Mouse (Mus musculus): ENCODE data around the gene Clec10a. TPM values are rescaled to one million over a fixed set of nuclear protein-coding genes. Genes with fewer than 3 reads are reported as not detected.
A peak's percentile ranks its signal among the peaks of the same experiment; 100 is the strongest.

Gene Clec10a
- polyA plus RNA-seq, 1 experiment: not detected

DNA sequence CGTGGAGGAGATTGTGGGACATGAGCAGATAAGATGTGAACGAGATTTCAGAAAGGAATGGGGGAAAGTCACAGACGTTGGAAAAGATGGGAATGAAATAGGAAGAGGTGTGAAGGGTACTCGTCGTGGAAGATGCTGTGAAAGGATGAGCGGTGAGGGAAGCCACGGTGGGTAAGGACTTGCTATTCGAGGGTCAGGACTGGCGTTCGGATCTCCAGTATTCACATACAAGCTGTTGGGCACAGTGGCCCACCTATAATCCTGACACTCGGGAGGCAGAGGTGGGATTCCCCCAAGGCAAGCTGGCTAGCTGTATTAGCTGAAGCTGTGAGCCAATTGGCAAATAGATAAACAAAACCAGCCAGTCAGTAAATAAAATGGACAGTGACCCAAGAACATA is 22.8 kb downstream of the Clec10a start:
- TF ChIP-seq POLR2A (IDR thresholded peaks at IDR 0.05; ENCODE audit: low read depth, low read length) (no peak), CTCF (IDR thresholded peaks at IDR 0.05; ENCODE audit: borderline replicate concordance, insufficient read depth, low read length) (no peak)

DNA sequence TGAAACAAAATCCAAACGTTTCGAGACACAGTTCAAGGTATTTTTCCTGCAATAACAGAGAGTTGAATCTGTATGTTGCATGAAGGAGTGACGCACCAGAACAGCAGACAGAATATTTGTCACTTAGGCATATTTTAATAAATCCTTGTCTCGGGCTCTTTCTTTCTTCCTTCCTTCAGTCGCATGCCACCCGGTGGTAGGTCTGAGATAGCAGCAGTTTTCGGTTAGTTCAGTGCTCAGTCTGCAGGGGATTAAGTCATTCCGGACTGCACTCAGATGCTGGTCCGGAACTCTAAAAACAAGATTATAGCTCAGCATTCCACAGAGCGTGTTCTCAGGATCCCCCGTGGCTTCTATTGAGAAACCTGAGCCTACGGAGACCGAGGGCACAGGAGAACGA is 23.4 kb downstream of the Clec10a start:
- Histone ChIP-seq H3K4me1 (ENCODE audit: control insufficient read depth, insufficient read depth, low read length) (no peaks in the 10 kb centered on the region), H3K27ac (ENCODE audit: insufficient read depth, low read length) (no peak overlapping the region), H3K4me3 (ENCODE audit: insufficient read depth, low read length) (no peak overlapping the region)
- TF ChIP-seq CTCF (IDR thresholded peaks at IDR 0.05; ENCODE audit: borderline replicate concordance, insufficient read depth, low read length) (no peak; the same call in 1 of the 2 replicates), POLR2A (IDR thresholded peaks at IDR 0.05; ENCODE audit: low read depth, low read length) (no peak)

More for the DNA sequence above, 22.8 kb downstream of the Clec10a start:
- Histone ChIP-seq H3K27ac (ENCODE audit: insufficient read depth, low read length) (no peak overlapping the region), H3K4me1 (ENCODE audit: control insufficient read depth, insufficient read depth, low read length) (no peaks in the 10 kb centered on the region), H3K4me3 (ENCODE audit: insufficient read depth, low read length) (no peak overlapping the region)

DNA sequence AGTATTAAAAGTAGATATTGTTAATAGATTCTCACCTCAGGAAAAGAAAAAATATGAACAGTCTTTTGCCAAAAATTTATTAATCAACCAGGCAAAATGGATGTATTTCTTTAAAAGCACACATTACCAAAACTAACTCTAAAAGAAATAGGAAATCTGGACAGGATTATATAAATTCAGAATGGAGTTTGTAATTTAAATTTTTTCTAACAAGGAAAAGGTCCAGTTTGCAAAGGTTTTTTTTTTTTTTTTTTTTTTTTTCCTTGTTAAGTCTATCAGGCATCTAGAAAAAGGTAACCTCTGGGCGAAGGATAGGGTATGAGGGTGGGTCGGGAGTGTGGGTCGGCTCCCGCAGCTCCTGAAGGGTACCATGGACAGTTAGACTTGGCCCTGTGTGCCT is 24.5 kb downstream of the Clec10a start:
- TF ChIP-seq CTCF (IDR thresholded peaks at IDR 0.05; ENCODE audit: borderline replicate concordance, insufficient read depth, low read length) (no peak), POLR2A (IDR thresholded peaks at IDR 0.05; ENCODE audit: low read depth, low read length) (no peak)
- Histone ChIP-seq H3K4me3 (ENCODE audit: insufficient read depth, low read length) (no peak overlapping the region), H3K27ac (ENCODE audit: insufficient read depth, low read length) (no peak overlapping the region), H3K4me1 (ENCODE audit: control insufficient read depth, insufficient read depth, low read length) (no peaks in the 10 kb centered on the region)

DNA sequence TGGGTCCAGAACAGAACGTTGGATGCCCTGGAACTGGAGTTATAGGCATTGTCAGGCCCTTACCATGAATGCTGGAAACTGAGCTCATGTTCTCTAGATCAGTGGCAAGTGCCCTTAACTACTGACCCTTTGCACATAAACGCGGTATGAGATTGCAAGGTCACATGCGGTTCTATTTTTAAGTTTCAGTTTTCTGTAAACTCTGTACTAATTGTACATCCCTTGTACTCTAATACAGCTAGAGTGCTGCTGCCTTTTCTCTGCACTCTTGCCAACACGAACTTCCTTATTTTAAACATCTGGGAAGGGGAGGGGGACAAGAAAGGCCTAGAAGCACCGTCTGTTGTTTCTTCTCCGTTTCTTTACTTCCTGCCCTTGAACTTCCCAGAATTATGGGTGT is 29.1 kb downstream of the Clec10a start:
- H3K4me3 ChIP-seq (ENCODE audit: insufficient read depth, low read length): no peak overlapping the region
- TF ChIP-seq CTCF (IDR thresholded peaks at IDR 0.05; ENCODE audit: borderline replicate concordance, insufficient read depth, low read length) (no peak), POLR2A (IDR thresholded peaks at IDR 0.05; ENCODE audit: low read depth, low read length) (no peak)
- no peak overlapping the region for H3K27ac ChIP-seq (ENCODE audit: insufficient read depth, low read length)
- 0 out of 2 replicates have a peak, but pooled peaks cover 3% of the 10 kb centered on the region for H3K4me1 ChIP-seq (ENCODE audit: control insufficient read depth, insufficient read depth, low read length)

DNA sequence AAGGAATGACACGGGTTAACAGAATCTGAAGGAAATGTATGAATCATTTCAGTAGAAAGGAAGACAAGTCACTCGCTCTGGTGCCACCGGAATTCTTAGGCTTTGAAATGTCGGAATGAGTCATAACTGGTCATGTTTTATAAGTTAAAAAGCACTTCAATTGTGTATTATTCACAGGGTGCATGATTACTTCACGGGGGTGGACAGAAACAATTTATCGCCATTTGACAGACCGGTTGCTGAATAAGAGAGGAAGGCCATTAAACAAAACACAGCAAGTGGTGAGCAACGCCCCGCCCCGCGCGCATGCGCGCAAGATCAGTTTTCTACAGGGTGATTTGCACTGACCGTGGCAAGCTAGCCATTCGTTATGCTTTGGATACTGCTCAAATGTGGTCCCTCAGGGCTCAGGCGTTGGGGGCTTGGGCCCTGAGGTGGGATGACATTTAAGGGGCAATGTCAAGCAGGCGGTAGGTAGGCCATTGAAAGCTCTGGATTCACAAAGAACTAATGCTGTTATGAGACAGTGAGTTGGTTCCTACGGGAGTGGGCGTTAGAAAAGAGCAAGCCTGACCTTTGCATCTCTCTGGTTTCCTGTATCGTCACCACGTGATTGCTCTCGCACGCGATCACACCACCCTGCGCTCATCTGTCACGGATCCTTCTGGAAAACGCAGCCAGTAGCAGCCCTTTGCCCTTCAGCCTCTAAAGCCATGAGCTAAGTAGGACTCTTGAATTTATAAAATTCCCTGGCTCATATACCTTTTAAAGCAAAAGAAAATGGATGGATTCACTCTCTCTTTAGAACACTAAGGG is 33.5 kb downstream of the Clec10a start:
- no peak for TF ChIP-seq CTCF (IDR thresholded peaks at IDR 0.05; ENCODE audit: borderline replicate concordance, insufficient read depth, low read length)
- TF ChIP-seq POLR2A (IDR thresholded peaks at IDR 0.05; ENCODE audit: low read depth, low read length): no peak
- Histone ChIP-seq H3K4me3 (ENCODE audit: insufficient read depth, low read length) (no peak overlapping the region), H3K4me1 (ENCODE audit: control insufficient read depth, insufficient read depth, low read length) (peaks cover 28% of the 10 kb centered on the region), H3K27ac (ENCODE audit: insufficient read depth, low read length) (peak overlapping the region; percentile 68)

DNA sequence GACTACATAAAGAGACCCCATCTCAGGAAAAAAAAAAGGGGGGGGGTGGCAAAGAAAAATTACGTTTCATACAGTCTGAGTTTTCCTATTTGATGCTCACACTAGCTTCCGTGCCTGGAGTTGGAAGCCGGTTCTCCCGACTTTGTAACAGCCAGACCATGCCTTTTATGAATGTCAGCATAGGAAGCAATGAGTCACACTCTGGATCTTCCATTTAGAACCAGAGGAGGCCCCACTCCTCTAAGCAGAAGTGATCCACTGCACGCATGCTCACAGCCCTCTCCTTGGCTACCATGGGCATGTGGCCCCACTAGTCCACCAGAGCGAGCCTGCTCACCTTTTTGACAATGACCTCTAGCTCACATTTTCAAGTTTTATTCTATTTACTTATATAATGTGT is 35.2 kb downstream of the Clec10a start:
- H3K4me3 ChIP-seq (ENCODE audit: insufficient read depth, low read length): no peak overlapping the region
- TF ChIP-seq CTCF (IDR thresholded peaks at IDR 0.05; ENCODE audit: borderline replicate concordance, insufficient read depth, low read length) (no peak), POLR2A (IDR thresholded peaks at IDR 0.05; ENCODE audit: low read depth, low read length) (no peak)

DNA sequence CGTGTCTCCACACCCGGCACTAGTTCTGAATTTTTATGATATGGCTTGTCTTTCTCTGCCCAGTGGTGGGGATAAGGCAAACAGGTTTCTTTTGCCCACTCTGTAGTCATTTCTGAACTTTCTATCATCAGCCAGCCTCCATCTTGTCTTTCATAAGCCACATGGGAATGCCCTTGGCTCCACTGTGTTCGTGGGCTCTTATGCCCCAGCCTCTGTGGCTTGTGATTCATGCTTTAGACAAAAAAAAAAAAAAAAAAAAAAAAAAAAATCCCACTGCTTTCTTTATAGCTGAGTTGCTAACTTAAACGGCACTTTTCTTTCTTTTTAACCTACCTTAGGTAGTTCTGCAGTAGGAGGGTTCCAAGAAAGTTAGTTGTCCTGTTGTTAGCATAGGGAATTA is 36.2 kb downstream of the Clec10a start:
- TF ChIP-seq POLR2A (IDR thresholded peaks at IDR 0.05; ENCODE audit: low read depth, low read length) (no peak), CTCF (IDR thresholded peaks at IDR 0.05; ENCODE audit: borderline replicate concordance, insufficient read depth, low read length) (no peak)
- H3K27ac ChIP-seq (ENCODE audit: insufficient read depth, low read length): peak overlapping the region; percentile 91
- peaks cover 28% of the 10 kb centered on the region for H3K4me1 ChIP-seq (ENCODE audit: control insufficient read depth, insufficient read depth, low read length)
- no peak overlapping the region for H3K4me3 ChIP-seq (ENCODE audit: insufficient read depth, low read length)

More for the DNA sequence above, 35.2 kb downstream of the Clec10a start:
- Histone ChIP-seq H3K27ac (ENCODE audit: insufficient read depth, low read length) (peak overlapping the region; percentile 91), H3K4me1 (ENCODE audit: control insufficient read depth, insufficient read depth, low read length) (peaks cover 28% of the 10 kb centered on the region)

DNA sequence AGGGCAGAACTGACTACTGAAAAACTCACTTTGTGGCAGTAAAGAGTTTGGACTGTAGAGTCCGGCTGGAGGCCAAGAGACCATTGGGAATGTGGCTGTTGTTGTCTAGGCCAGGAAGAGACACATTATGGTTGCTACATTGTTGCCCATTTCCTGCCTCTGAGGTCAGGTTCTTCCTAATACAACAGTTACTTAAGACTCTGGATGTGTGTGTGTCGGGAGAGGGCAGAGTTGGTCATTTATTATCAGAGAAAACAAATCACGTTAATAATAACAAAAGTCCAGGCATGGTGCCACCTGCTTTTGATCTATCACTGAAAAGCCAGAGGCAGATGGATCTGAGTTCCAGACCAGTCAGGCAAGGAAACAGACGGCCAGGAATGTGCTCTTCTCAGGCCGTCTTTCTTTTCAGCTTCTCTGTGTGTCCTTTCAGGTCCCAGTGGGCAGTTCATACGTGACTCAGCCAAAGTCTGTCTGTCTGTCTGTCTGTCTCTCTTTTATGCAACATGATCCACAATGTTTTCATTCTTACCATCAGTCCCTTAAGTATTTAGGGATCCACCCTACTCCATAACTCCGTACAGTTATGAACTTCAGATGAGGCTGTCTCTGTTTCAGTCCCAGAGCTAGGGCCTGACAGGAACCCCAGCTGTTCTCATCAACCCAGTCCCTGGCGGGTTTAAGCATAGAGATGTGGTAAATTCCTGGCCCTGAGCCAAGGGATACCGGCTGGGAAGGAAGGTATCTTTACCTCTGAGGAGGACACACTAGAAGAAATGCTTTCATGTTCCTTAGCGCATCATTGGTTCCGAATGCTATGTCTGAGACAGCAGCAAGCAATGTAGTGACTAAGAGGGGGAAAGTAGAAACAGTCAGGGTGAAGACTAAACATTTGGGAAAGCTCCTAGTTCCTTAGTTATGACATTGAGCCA is 37.6 kb downstream of the Clec10a start:
- no peak for TF ChIP-seq POLR2A (IDR thresholded peaks at IDR 0.05; ENCODE audit: low read depth, low read length)
- TF ChIP-seq CTCF (IDR thresholded peaks at IDR 0.05; ENCODE audit: borderline replicate concordance, insufficient read depth, low read length): no peak
- peaks cover 32% of the 10 kb centered on the region for H3K4me1 ChIP-seq (ENCODE audit: control insufficient read depth, insufficient read depth, low read length)
- peak overlapping the region; percentile 95 for H3K27ac ChIP-seq (ENCODE audit: insufficient read depth, low read length)
- H3K4me3 ChIP-seq (ENCODE audit: insufficient read depth, low read length): no peak overlapping the region

DNA sequence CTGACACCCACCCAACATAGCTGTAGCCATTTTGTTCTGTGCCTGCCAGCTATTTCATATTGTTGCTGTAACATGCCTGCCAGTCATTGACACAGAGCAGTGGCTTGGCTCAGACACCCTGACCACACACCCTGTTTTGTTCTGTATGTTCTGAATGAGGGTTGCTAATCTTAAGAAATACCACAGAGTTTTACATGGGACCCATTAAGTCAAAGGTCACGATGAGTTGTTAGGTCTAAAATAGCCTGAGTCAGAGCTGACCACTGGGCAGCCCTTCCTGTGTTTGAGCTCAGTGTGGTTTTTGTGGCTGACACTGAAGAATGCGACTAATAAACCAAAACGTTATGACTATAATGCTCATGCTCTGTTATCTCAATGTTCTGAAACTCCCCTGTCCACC is 42.3 kb downstream of the Clec10a start:
- Histone ChIP-seq H3K4me1 (ENCODE audit: control insufficient read depth, insufficient read depth, low read length) (peaks cover 18% of the 10 kb centered on the region), H3K27ac (ENCODE audit: insufficient read depth, low read length) (peak overlapping the region; percentile 98; the same call in 1 of the 2 replicates), H3K4me3 (ENCODE audit: insufficient read depth, low read length) (no peak overlapping the region)
- TF ChIP-seq POLR2A (IDR thresholded peaks at IDR 0.05; ENCODE audit: low read depth, low read length): no peak
- TF ChIP-seq CTCF (IDR thresholded peaks at IDR 0.05; ENCODE audit: borderline replicate concordance, insufficient read depth, low read length): no peak

All from embryonic fibroblast, embryonic 13.5 days (primary cell).